Mouse (Mus musculus) heart, postnatal 0 days (tissue): ENCODE results near the gene Bsg. TPM values are rescaled to one million over a fixed set of nuclear protein-coding genes. Genes with fewer than 3 reads are reported as not detected.

Experiments
- ATAC-seq: fragments of 200-750 bp; cut with Nextera tagmentation; 2 replicates; pipeline ENCODE4 v1.8.0; 2017; ENCODE audit warnings: low read depth, moderate number of reproducible peaks, moderate library complexity; ENCODE audit not compliant: insufficient read depth
- DNase-seq: peaks from one replicate; pipeline ENCODE4 v3.0.0-alpha.2; 2016; ENCODE audit warnings: low spot score
- H3K27ac ChIP-seq: fragments of 300-500 bp; sonication (generic); 2 replicates; pipeline ENCODE4 v1.5.1; 2014; ENCODE audit warnings: low read depth, mild to moderate bottlenecking
- H3K27me3 ChIP-seq: fragments of 300-500 bp; sonication (generic); 2 replicates; pipeline ENCODE4 v1.6.1; 2014; ENCODE audit warnings: low read length, mixed read lengths; ENCODE audit not compliant: control insufficient read depth, insufficient read depth
- H3K36me3 ChIP-seq: fragments of 300-500 bp; sonication (generic); replicated peaks from 2 replicates; pipeline ENCODE4 v1.6.1; 2014; ENCODE audit warnings: low read length, mixed read lengths; ENCODE audit not compliant: control insufficient read depth, insufficient read depth
- H3K4me1 ChIP-seq: fragments of 300-500 bp; sonication (generic); 2 replicates; pipeline ENCODE4 v1.6.1; 2014; ENCODE audit warnings: antibody characterized with exemption; ENCODE audit not compliant: control insufficient read depth, insufficient read depth
- H3K4me2 ChIP-seq: fragments of 300-500 bp; sonication (generic); 2 replicates; pipeline ENCODE4 v1.6.1; 2014; ENCODE audit warnings: low read depth, mild to moderate bottlenecking, low read length, moderate library complexity
- H3K4me3 ChIP-seq: fragments of 300-500 bp; sonication (generic); 2 replicates; pipeline ENCODE4 v1.5.1; 2014; ENCODE audit warnings: low read depth, low read length
- H3K9ac ChIP-seq: fragments of 300-500 bp; sonication (generic); replicated peaks from 2 replicates; pipeline ENCODE4 v1.6.1; 2014; ENCODE audit warnings: low read depth, low read length, mixed read lengths
- H3K9me3 ChIP-seq: fragments of 300-500 bp; sonication (generic); replicated peaks from 2 replicates; pipeline ENCODE4 v1.6.1; 2016; ENCODE audit warnings: low read length; ENCODE audit not compliant: control insufficient read depth
- CTCF ChIP-seq: IDR thresholded peaks from 2 replicates; pipeline ENCODE4 v1.5.1; 2016; ENCODE audit warnings: antibody characterized with exemption, control low read depth, low read depth
- EP300 ChIP-seq: IDR thresholded peaks from 2 replicates; pipeline ENCODE4 v1.6.1; 2016; ENCODE audit warnings: antibody characterized with exemption, low read depth
- WGBS: fragments of 180-500 bp; shearing (Covaris S2); extraction: QIAGEN DNeasy Blood & Tissue Kit; methylation state at CpG from one replicate; pipeline ENCODE4 v1.1.7; 2014; 5-methylcytosine and 5-hydroxymethylcytosine counted together
- polyA plus RNA-seq: library from polyadenylated mRNA; unstranded; fragments of >200 nt; fragmentation: Nextera tagmentation; extraction: Ambion mirVana; gene quantifications from 2 replicates; pipeline ENCODE4 v1.2.1, GENCODE M21; 2015
- total RNA-seq: library from RNA; depleted of rRNA; stranded (reverse); fragments of >200 nt; gene quantifications from 2 replicates; pipeline ENCODE4 v1.2.3, GENCODE M21; 2014; ENCODE audit warnings: low replicate concordance

Gene Bsg
- total and polyA plus RNA-seq, 2 experiments from 2014 or later, result 1,260 to 1,606 TPM

- H3K9ac ChIP-seq, result no peak overlapping the region
Observed at GRCm38 (mm10) chr10:79675346-79676035, 28.8 kb upstream of the Bsg start.

GRCm38 (mm10) chr10:79680606-79681495, 23.4 kb upstream of the Bsg start:
- 32% methylated on average over 11 of the region's 11 CpGs for WGBS
- H3K27me3 ChIP-seq, result no peaks in the 10 kb centered on the region
- no peak for ATAC-seq
- H3K9me3 ChIP-seq, result no peaks in the 10 kb centered on the region
- H3K4me2 ChIP-seq, result peak overlapping the region; percentile 64
- no peak for TF ChIP-seq CTCF
- TF ChIP-seq EP300, result no peak
- H3K36me3 ChIP-seq, result peaks cover 14% of the 10 kb centered on the region
- peak overlapping the region; percentile 90 for H3K4me3 ChIP-seq
- no peak overlapping the region for H3K9ac ChIP-seq
- H3K4me1 ChIP-seq, result peaks cover 19% of the 10 kb centered on the region
- H3K27ac ChIP-seq, result peak overlapping the region; percentile 96
- no peak for DNase-seq

More at GRCm38 (mm10) chr10:79675346-79676035, 28.8 kb upstream of the Bsg start:
- Histone ChIP-seq H3K4me1 (0 out of 2 replicates have a peak, but pooled peaks cover 2% of the 10 kb centered on the region), H3K9me3 (no peaks in the 10 kb centered on the region), H3K27me3 (no peaks in the 10 kb centered on the region), H3K4me3 (no peak overlapping the region), H3K36me3 (0 out of 2 replicates have a peak, but pooled peaks cover 6% of the 10 kb centered on the region), H3K27ac (no peak overlapping the region), H3K4me2 (no peak overlapping the region)
- no peak for TF ChIP-seq EP300
- no peak for TF ChIP-seq CTCF
- ATAC-seq (0 out of 2 replicates have a peak, but pooled peaks have one; percentile 4), DNase-seq (no peak)
- 49% methylated on average over 43 of the region's 44 CpGs for WGBS

GRCm38 (mm10) chr10:79681591-79682245, 22.6 kb upstream of the Bsg start, which contains the start of gene Cdc34:
Gene Cdc34 (plus strand): TSS chr10:79682195.
- Histone ChIP-seq H3K4me2 (peak within 1 kb of the TSS; percentile 88), H3K4me3 (peak within 1 kb of the TSS; percentile 90), H3K27me3 (no peaks in the 10 kb centered on the region), H3K36me3 (peaks cover 23% of the 10 kb centered on the region), H3K9ac (peak within 1 kb of the TSS; percentile 94), H3K9me3 (no peaks in the 10 kb centered on the region), H3K27ac (peak within 1 kb of the TSS; percentile 96), H3K4me1 (peaks cover 25% of the 10 kb centered on the region)
- WGBS, result under 1% methylated on average over 78 of the region's 84 CpGs
- ATAC-seq (peak; percentile 90), DNase-seq (peak; percentile 99)
- no peak; the same call in 1 of the 2 replicates for TF ChIP-seq EP300
- peak; percentile 14; the same call in 1 of the 2 replicates for TF ChIP-seq CTCF

GRCm38 (mm10) chr10:79682551-79682915, 21.8 kb upstream of the Bsg start:
- no peaks in the 10 kb centered on the region for H3K27me3 ChIP-seq
- peak overlapping the region; percentile 90 for H3K4me3 ChIP-seq
- H3K4me1 ChIP-seq, result peaks cover 30% of the 10 kb centered on the region
- ATAC-seq (no peak; the same call in 1 of the 2 replicates), DNase-seq (no peak)
- no peaks in the 10 kb centered on the region for H3K9me3 ChIP-seq
- H3K27ac ChIP-seq, result peak overlapping the region; percentile 96
- peaks cover 31% of the 10 kb centered on the region for H3K36me3 ChIP-seq
- under 1% methylated on average over 10 of the region's 10 CpGs for whole genome bisulfite sequencing
- peak overlapping the region; percentile 88 for H3K4me2 ChIP-seq
- peak overlapping the region; percentile 94 for H3K9ac ChIP-seq
- TF ChIP-seq CTCF (no peak), EP300 (no peak)
